Mouse (Mus musculus) intestine, embryonic 16.5 days (tissue): ENCODE data around the gene Tchh. TPM values are rescaled to one million over a fixed set of nuclear protein-coding genes. Genes with fewer than 3 reads are reported as not detected.
"Not testable (repeated sequence)": the region's sequence is repeated elsewhere in the genome, so short reads cannot be mapped to it uniquely, and the experiment has no call there.

Experiments used
- ATAC-seq: fragments of 200-750 bp; cut with Nextera tagmentation; 2 replicates; pipeline ENCODE4 v1.8.0; 2017; ENCODE audit warnings: moderate TSS enrichment, moderate library complexity
- H3K27ac ChIP-seq: fragments of 300-500 bp; sonication (generic); 2 replicates; pipeline ENCODE4 v1.5.1; 2014; ENCODE audit warnings: mild to moderate bottlenecking, low read length
- H3K27me3 ChIP-seq: fragments of 300-500 bp; sonication (generic); replicated peaks from 2 replicates; pipeline ENCODE4 v1.6.1; 2014; ENCODE audit warnings: low read length, control low read depth, mixed read lengths; ENCODE audit not compliant: control insufficient read depth, insufficient read depth
- H3K36me3 ChIP-seq: fragments of 300-500 bp; sonication (generic); 2 replicates; pipeline ENCODE4 v1.6.1; 2014; ENCODE audit warnings: low read length, control low read depth; ENCODE audit not compliant: control insufficient read depth, insufficient read depth
- H3K4me1 ChIP-seq: fragments of 300-500 bp; sonication (generic); 2 replicates; pipeline ENCODE4 v1.6.1; 2014; ENCODE audit warnings: low read length, control low read depth, mixed read lengths; ENCODE audit not compliant: control insufficient read depth, insufficient read depth
- H3K4me2 ChIP-seq: fragments of 300-500 bp; sonication (generic); 2 replicates; pipeline ENCODE4 v1.6.1; 2014; ENCODE audit warnings: low read depth, low read length, control low read depth
- H3K4me3 ChIP-seq: fragments of 300-500 bp; sonication (generic); 2 replicates; pipeline ENCODE4 v1.5.1; 2014; ENCODE audit warnings: mild to moderate bottlenecking, low read length
- H3K9ac ChIP-seq: fragments of 300-500 bp; sonication (generic); 2 replicates; pipeline ENCODE4 v1.6.1; 2014; ENCODE audit warnings: low read depth, low read length
- H3K9me3 ChIP-seq: fragments of 300-500 bp; sonication (generic); 2 replicates; pipeline ENCODE4 v1.6.1; 2016; ENCODE audit warnings: low read length, control low read depth; ENCODE audit not compliant: control insufficient read depth
- WGBS: fragments of 180-500 bp; shearing (Covaris S2); extraction: QIAGEN DNeasy Blood & Tissue Kit; methylation state at CpG from one replicate; pipeline ENCODE4 v1.1.7; 2014; 5-methylcytosine and 5-hydroxymethylcytosine counted together
- polyA plus RNA-seq: library from polyadenylated mRNA; unstranded; fragments of >200 nt; fragmentation: Nextera tagmentation; extraction: Ambion mirVana; gene quantifications from 2 replicates; pipeline ENCODE4 v1.2.1, GENCODE M21; 2015

Tchh gene
- polyA plus RNA-seq, 1 experiment from 2014 or later: 1.3 TPM

DNA sequence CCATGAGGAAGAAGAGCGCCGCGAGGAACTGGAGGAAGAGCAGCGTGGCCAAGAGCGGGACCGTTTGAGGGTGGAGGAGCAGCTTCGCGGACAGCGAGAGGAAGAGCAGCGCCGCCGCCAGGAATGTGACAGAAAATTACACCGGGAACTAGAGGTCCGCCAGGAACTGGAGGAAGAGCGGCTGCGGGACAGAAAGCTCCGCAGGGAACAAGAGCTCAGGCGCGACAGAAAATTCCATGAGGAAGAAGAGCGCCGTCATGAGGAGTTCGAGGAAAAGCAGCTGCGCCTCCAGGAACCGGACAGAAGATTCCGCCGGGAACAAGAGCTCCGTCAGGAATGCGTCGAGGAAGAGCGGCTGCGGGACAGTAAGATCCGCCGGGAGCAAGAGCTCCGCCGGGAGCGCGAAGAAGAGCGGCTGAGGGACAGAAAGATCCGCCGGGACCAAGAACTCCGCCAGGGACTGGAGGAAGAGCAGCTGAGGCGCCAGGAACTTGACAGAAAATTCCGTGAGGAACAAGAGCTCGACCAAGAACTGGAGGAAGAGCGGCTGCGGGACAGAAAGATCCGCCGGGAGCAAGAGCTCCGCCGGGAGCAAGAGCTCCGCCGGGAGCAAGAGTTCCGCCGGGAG is 4.1 kb downstream of the Tchh start:
- peaks cover 16% of the 10 kb centered on the region for H3K4me1 ChIP-seq
- no peaks in the 10 kb centered on the region for H3K9me3 ChIP-seq
- H3K4me3 ChIP-seq: peak overlapping the region; percentile 66
- H3K27ac ChIP-seq: no peak overlapping the region
- H3K9ac ChIP-seq: peak overlapping the region; percentile 67
- peaks cover 3% of the 10 kb centered on the region; the same call in 1 of the 2 replicates for H3K27me3 ChIP-seq
- WGBS: under 1% methylated on average over 54 of the region's 54 CpGs
- H3K36me3 ChIP-seq: no peaks in the 10 kb centered on the region
- H3K4me2 ChIP-seq: peak overlapping the region; percentile 97
- ATAC-seq: no peak

DNA sequence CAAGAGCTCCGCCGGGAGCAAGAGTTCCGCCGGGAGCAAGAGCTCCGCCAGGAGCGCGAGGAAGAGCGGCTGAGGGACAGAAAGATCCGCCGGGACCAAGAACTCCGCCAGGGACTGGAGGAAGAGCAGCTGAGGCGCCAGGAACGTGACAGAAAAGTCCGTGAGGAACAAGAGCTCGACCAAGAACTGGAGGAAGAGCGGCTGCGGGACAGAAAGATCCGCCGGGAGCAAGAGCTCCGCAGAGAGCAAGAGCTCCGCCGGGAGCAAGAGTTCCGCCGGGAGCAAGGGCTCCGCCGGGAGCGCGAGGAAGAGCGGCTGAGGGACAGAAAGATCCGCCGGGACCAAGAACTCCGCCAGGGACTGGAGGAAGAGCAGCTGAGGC is 4.6 kb downstream of the Tchh start:
- peak; percentile 6 for ATAC-seq
- WGBS: 1% methylated on average over 32 of the region's 32 CpGs
- Histone ChIP-seq H3K9ac (peak overlapping the region; percentile 67), H3K4me2 (peak overlapping the region; percentile 97), H3K27ac (peak overlapping the region; percentile 75), H3K4me3 (peak overlapping the region; percentile 66), H3K4me1 (peaks cover 16% of the 10 kb centered on the region)
- not testable (repeated sequence) for H3K9me3 ChIP-seq, H3K27me3 ChIP-seq, H3K36me3 ChIP-seq

DNA sequence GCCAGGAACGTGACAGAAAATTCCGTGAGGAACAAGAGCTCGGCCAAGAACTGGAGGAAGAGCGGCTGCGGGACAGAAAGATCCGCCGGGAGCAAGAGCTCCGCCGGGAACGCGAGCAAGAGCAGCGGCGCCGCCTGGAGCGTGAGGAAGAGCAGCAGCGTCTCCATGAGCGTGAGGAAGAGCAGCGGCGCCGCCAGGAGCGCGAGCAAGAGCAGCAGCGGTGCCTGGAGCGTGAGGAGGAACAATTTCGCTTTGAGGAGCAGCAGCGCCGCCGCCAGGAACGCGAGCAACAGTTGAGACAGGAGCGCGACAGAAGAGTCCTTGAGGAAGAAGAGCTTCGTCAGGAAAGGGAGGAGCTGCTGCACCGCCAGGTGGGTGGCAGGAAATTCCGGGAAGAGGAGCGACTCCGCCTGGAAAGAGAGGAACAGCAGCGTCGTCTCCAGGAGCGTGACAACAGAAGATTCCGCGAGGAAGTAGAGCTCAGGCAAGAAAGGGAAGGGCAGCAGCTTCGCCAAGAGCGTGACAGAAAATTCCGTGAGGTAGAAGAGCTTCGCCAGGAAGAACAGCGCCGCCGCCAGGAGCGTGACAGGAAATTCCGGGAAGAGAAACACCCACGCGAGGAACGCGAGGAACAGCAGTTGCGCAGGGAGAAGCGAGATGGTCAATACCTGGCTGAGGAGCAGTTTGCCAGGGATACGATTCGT is 5.2 kb downstream of the Tchh start:
- peak; percentile 76 for ATAC-seq
- Histone ChIP-seq H3K36me3 (no peaks in the 10 kb centered on the region), H3K9me3 (no peaks in the 10 kb centered on the region), H3K27ac (peak overlapping the region; percentile 75), H3K9ac (peak overlapping the region; percentile 67), H3K27me3 (peaks cover 3% of the 10 kb centered on the region; the same call in 1 of the 2 replicates), H3K4me2 (peak overlapping the region; percentile 97), H3K4me3 (peak overlapping the region; percentile 66), H3K4me1 (peaks cover 16% of the 10 kb centered on the region)
- WGBS: under 1% methylated on average over 59 of the region's 59 CpGs

DNA sequence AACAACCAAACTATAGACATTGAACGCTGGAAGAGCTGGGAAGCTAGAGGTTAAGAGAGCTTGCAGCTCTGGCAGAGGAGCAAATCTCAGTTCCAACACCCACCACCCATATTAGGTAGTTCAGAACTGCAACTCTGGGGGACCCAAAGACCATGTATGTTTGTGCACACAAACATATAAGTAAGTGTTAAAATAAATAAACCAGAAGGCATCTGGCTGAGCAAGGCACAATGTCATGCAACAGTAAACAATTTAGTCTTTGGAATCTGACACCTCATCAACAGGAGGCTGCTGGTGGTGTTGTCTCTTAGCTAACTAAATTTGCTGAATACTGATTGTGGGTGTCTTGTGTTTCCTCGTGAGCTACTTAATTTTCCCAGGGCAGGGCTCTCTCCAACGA is 24.4 kb downstream of the Tchh start:
- WGBS: 61% methylated on average over 3 of the region's 3 CpGs
- no peaks in the 10 kb centered on the region for H3K4me1 ChIP-seq
- H3K27me3 ChIP-seq: no peaks in the 10 kb centered on the region
- ATAC-seq: no peak
- H3K4me3 ChIP-seq: no peak overlapping the region
- no peak overlapping the region for H3K4me2 ChIP-seq
- no peaks in the 10 kb centered on the region for H3K36me3 ChIP-seq
- no peak overlapping the region for H3K9ac ChIP-seq
- H3K9me3 ChIP-seq: no peaks in the 10 kb centered on the region
- no peak overlapping the region for H3K27ac ChIP-seq

DNA sequence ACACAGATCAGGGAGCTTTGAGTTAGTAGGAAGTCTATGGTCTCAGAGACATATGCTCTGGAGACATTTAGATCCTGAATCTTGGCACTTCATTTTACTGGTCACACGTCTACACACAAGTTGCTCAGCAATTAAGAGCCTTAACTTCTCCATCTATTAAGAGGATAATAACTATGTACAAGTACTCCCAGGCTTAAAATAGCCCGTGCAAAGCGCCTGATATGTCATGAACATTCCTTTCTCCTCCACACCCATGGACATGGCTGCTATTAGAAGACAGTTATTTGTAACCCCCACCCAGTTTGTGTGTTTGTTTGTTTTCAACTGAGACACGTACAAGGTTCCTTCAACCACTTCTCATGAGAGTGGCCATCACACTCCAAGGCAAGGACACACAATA is 25.0 kb downstream of the Tchh start:
- Histone ChIP-seq H3K4me1 (no peaks in the 10 kb centered on the region), H3K27ac (no peak overlapping the region), H3K4me2 (no peak overlapping the region), H3K36me3 (no peaks in the 10 kb centered on the region), H3K9ac (no peak overlapping the region), H3K27me3 (no peaks in the 10 kb centered on the region), H3K4me3 (no peak overlapping the region), H3K9me3 (no peaks in the 10 kb centered on the region)
- 80% methylated on average over 4 of the region's 4 CpGs for WGBS
- no peak for ATAC-seq

DNA sequence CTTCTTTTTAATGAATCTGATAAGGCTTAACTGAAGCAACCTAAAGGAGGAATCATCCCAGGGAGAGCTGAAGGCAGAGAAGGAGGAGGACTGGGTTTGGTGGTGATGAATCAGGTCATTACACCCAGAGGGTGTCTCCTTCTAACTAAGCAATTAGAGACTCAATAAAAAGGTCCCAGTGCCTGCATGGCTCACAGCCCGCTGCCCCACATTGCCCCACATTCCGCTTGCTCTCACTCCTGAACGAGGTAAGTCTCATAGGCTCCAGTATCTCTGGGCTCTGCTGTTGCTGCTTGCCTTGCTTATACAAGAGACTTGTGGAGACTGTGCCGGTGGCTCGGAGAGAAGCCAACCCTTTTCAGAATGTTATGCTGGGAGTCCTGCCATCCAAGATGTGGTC is 26.4 kb downstream of the Tchh start, which contains the start of gene Tchhl1:
Gene Tchhl1 (plus strand): TSS at position 194 of the 400 bp plus-strand sequence.
- Histone ChIP-seq H3K4me3 (no peak within 1 kb of the TSS), H3K9me3 (no peaks in the 10 kb centered on the region), H3K9ac (no peak within 1 kb of the TSS), H3K4me2 (no peak within 1 kb of the TSS), H3K36me3 (no peaks in the 10 kb centered on the region), H3K27ac (no peak within 1 kb of the TSS), H3K4me1 (no peaks in the 10 kb centered on the region), H3K27me3 (no peaks in the 10 kb centered on the region)
- ATAC-seq: no peak
- WGBS: 50% methylated on average over 5 of the region's 5 CpGs

DNA sequence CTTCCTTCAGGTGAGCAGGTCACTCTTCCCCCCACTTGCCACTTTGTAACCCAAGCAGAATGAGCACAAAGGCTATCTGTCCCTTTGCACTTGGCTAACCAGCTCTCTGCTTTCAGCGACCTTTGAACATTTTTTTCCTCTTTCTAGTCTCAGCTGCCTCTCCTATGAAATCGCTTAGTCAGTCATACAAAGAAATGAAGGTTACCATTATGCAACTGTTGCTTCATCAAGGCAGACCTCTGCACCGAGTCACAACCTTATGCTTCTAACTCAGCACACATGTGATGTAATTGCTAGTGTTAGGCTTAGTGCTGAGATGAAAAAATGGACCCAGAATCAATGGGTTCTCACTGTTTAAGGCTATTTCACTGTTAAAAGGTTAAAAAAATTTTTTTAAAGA is 27.5 kb downstream of the Tchh start:
- H3K4me1 ChIP-seq: no peaks in the 10 kb centered on the region
- H3K27ac ChIP-seq: no peak overlapping the region
- ATAC-seq: peak; percentile 91
- no peaks in the 10 kb centered on the region for H3K27me3 ChIP-seq
- no peaks in the 10 kb centered on the region for H3K9me3 ChIP-seq
- no peak overlapping the region for H3K9ac ChIP-seq
- no peak overlapping the region for H3K4me3 ChIP-seq
- WGBS: 71% methylated on average over 3 of the region's 3 CpGs
- H3K4me2 ChIP-seq: no peak overlapping the region
- H3K36me3 ChIP-seq: no peaks in the 10 kb centered on the region

DNA sequence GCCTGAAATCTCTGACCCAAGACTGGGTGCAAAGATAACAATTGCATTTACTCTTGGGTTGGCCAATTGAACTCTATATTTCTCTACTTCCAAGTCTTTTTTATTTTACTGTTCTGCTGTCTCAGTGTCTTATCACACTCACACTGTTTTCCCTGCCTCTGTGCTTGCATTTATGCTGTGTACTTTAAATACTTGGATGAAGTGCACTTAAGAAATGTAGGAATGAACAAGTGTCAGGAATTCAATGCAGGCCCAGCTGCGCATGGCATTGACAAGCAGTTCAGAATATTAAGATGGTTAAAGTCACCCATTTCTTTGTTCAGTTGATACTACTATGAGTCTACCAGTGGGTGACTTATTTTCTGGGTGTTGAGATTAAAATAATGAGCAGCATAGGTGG is 37.9 kb downstream of the Tchh start:
- Histone ChIP-seq H3K27me3 (no peaks in the 10 kb centered on the region), H3K36me3 (no peaks in the 10 kb centered on the region), H3K9ac (no peak overlapping the region), H3K27ac (no peak overlapping the region), H3K9me3 (no peaks in the 10 kb centered on the region), H3K4me3 (no peak overlapping the region), H3K4me2 (no peak overlapping the region), H3K4me1 (no peaks in the 10 kb centered on the region)
- no peak for ATAC-seq
- WGBS: 94% methylated on average over 1 of the region's 1 CpGs

DNA sequence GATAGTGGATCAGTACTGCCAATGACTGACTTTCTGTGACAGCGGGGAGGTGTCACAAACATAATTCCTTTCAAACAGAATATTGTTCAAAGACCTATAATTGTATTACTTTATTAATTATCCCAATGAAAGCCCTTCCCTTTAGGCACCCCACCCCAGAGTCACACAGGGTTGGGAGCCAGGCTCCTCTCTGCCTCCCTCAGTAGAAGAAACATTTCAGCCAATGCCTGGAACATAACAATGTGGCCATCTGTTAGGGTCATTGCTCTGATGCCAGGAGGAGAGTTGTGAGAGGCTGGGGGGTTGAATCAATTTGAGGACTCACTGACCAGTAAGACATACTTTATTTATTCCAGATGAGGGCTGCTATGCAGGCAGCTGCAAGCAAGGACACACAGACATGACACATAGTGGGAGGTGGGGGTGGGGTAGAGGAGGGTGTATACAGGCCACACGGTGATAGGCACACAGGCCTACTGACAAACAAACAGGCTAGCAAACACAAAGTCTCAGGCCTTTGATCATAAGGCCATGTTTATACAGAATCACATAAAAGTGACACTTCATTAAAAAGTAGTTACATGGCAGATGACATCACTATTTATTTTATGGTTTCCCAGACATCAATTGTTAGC is 40.0 kb downstream of the Tchh start:
- H3K27ac ChIP-seq: no peak overlapping the region
- 59% methylated on average over 2 of the region's 2 CpGs for WGBS
- H3K4me1 ChIP-seq: no peaks in the 10 kb centered on the region
- no peak overlapping the region for H3K4me2 ChIP-seq
- no peak overlapping the region for H3K4me3 ChIP-seq
- no peak for ATAC-seq
- no peaks in the 10 kb centered on the region for H3K9me3 ChIP-seq
- no peak overlapping the region for H3K9ac ChIP-seq
- no peaks in the 10 kb centered on the region for H3K36me3 ChIP-seq
- no peaks in the 10 kb centered on the region for H3K27me3 ChIP-seq
